Mouse (Mus musculus) MEL (cell line): ENCODE data around the gene Tas2r107. TPM values are rescaled to one million over a fixed set of nuclear protein-coding genes. Genes with fewer than 3 reads are reported as not detected.
"Not testable (repeated sequence)": the region's sequence is repeated elsewhere in the genome, so short reads cannot be mapped to it uniquely, and the experiment has no call there.

ENCODE experiments used
- DNase-seq: peaks from one replicate; pipeline ENCODE4 v3.0.0; 2011; ENCODE audit warnings: low read depth, low spot score
- H3K27ac ChIP-seq: 2 replicates; pipeline ENCODE4 v1.5.1; 2012; ENCODE audit warnings: low read depth, mild to moderate bottlenecking, control low read depth, low read length, moderate library complexity; ENCODE audit not compliant: control insufficient read depth
- H3K27me3 ChIP-seq, 2 experiments: fragments of 150-350 bp in 1 of 2; sonication (generic) in 1 of 2; 2 replicates each; pipeline ENCODE4 v1.6.1; 2012; ENCODE audit warnings: low read length in 2 of 2, mild to moderate bottlenecking in 2 of 2, improper control_type of control experiment in 1 of 2, moderate library complexity in 1 of 2; ENCODE audit not compliant: insufficient read depth in 2 of 2, control insufficient read depth in 1 of 2
- H3K36me3 ChIP-seq, 2 experiments: 2 replicates each; pipeline ENCODE4 v1.6.1; 2012 to 2014; ENCODE audit warnings: low read length in 2 of 2, improper control_type of control experiment in 1 of 2, inconsistent platforms in 1 of 2, mild to moderate bottlenecking in 1 of 2; ENCODE audit not compliant: insufficient read depth in 2 of 2, control insufficient read depth in 1 of 2
- H3K4me1 ChIP-seq, 2 experiments: fragments of 150-350 bp in 1 of 2; sonication (generic) in 1 of 2; 2 replicates each; pipeline ENCODE4 v1.6.1; 2012; ENCODE audit warnings: low read length in 2 of 2, improper control_type of control experiment in 1 of 2, mild to moderate bottlenecking in 1 of 2; ENCODE audit not compliant: insufficient read depth in 2 of 2, control insufficient read depth in 1 of 2
- H3K4me3 ChIP-seq, 2 experiments: fragments of 150-350 bp in 1 of 2; sonication (generic) in 1 of 2; 2 replicates each; pipeline ENCODE4 v1.5.1; 2012; ENCODE audit warnings: low read depth in 2 of 2, low read length in 2 of 2, mild to moderate bottlenecking in 2 of 2, moderate library complexity in 2 of 2, control low read depth in 1 of 2, improper control_type of control experiment in 1 of 2; ENCODE audit not compliant: control insufficient read depth in 1 of 2, insufficient read depth in 1 of 2
- H3K79me2 ChIP-seq: 2 replicates; pipeline ENCODE4 v1.6.1; 2012; ENCODE audit warnings: mild to moderate bottlenecking, low read length, moderate library complexity; ENCODE audit not compliant: control insufficient read depth, poor library complexity, insufficient read depth
- H3K9ac ChIP-seq: 2 replicates; pipeline ENCODE4 v1.6.1; 2012; ENCODE audit warnings: low read depth, mild to moderate bottlenecking, control low read depth, low read length, moderate library complexity; ENCODE audit not compliant: control insufficient read depth, poor library complexity, severe bottlenecking
- H3K9me3 ChIP-seq: fragments of 150-350 bp; sonication (generic); replicated peaks from 2 replicates; pipeline ENCODE4 v1.6.1; 2012; ENCODE audit warnings: mild to moderate bottlenecking, low read length, improper control_type of control experiment, moderate library complexity; ENCODE audit not compliant: insufficient read depth
- BHLHE40 ChIP-seq: IDR thresholded peaks from 2 replicates; pipeline ENCODE4 v1.6.1; 2012; ENCODE audit warnings: low read depth, mild to moderate bottlenecking, inconsistent platforms, low read length, improper control_type of control experiment, borderline replicate concordance
- CTCF ChIP-seq, 3 experiments: IDR thresholded peaks in 2 of 3; conservative IDR thresholded peaks in 1 of 3; 2 replicates each; pipeline ENCODE4 v1.5.1; 2011 to 2012; ENCODE audit warnings: low read length in 3 of 3, low read depth in 2 of 3, mild to moderate bottlenecking in 2 of 3, improper control_type of control experiment in 1 of 3, inconsistent platforms in 1 of 3, mixed read lengths in 1 of 3, moderate library complexity in 1 of 3; ENCODE audit not compliant: control insufficient read depth in 1 of 3, insufficient read depth in 1 of 3, poor library complexity in 1 of 3, severe bottlenecking in 1 of 3
- ETS1 ChIP-seq: IDR thresholded peaks from 2 replicates; pipeline ENCODE4 v1.6.1; 2012; ENCODE audit warnings: low read depth, mild to moderate bottlenecking, inconsistent platforms, low read length, improper control_type of control experiment, moderate library complexity
- GABPA ChIP-seq: IDR thresholded peaks from 2 replicates; pipeline ENCODE4 v1.6.1; 2012; ENCODE audit warnings: low read depth, mild to moderate bottlenecking, inconsistent platforms, low read length, improper control_type of control experiment, moderate library complexity
- GATA1 ChIP-seq: IDR thresholded peaks from 2 replicates; pipeline ENCODE4 v1.6.1; 2011; ENCODE audit warnings: low read depth, low read length, improper control_type of control experiment
- HCFC1 ChIP-seq: IDR thresholded peaks from 2 replicates; pipeline ENCODE4 v1.6.1; 2012; ENCODE audit warnings: low read depth, mild to moderate bottlenecking, inconsistent platforms, low read length, improper control_type of control experiment, moderate library complexity
- MAZ ChIP-seq: IDR thresholded peaks from 2 replicates; pipeline ENCODE4 v1.6.1; 2012; ENCODE audit warnings: low read depth, mild to moderate bottlenecking, inconsistent platforms, low read length, improper control_type of control experiment
- MXI1 ChIP-seq: IDR thresholded peaks from 2 replicates; pipeline ENCODE4 v1.6.1; 2011; ENCODE audit warnings: mild to moderate bottlenecking, low read depth, low read length, improper control_type of control experiment
- NRF1 ChIP-seq: IDR thresholded peaks from 2 replicates; pipeline ENCODE4 v1.6.1; 2014; ENCODE audit warnings: low read depth, mild to moderate bottlenecking, inconsistent platforms, low read length, improper control_type of control experiment, moderate library complexity; ENCODE audit not compliant: poor library complexity, insufficient read depth, severe bottlenecking
- POLR2AphosphoS2 ChIP-seq: IDR thresholded peaks from 2 replicates; pipeline ENCODE4 v1.6.1; 2011; ENCODE audit warnings: low read length, improper control_type of control experiment
- SIN3A ChIP-seq: IDR thresholded peaks from 2 replicates; pipeline ENCODE4 v1.6.1; 2012; ENCODE audit warnings: low read length, improper control_type of control experiment, inconsistent platforms
- SMC3 ChIP-seq: IDR thresholded peaks from 2 replicates; pipeline ENCODE4 v1.6.1; 2011; ENCODE audit warnings: low read depth, low read length, improper control_type of control experiment
- TAL1 ChIP-seq: IDR thresholded peaks from 2 replicates; pipeline ENCODE4 v1.6.1; 2012; ENCODE audit warnings: mild to moderate bottlenecking, inconsistent platforms, low read length, moderate library complexity, mixed read lengths
- TBP ChIP-seq: IDR thresholded peaks from 2 replicates; pipeline ENCODE4 v1.8.0; 2011; ENCODE audit warnings: low read depth, low read length, improper control_type of control experiment
- TCF12 ChIP-seq: IDR thresholded peaks from 2 replicates; pipeline ENCODE4 v1.6.1; 2014; ENCODE audit warnings: low read depth, mild to moderate bottlenecking, inconsistent platforms, low read length, improper control_type of control experiment, moderate library complexity
- ZKSCAN1 ChIP-seq: IDR thresholded peaks from 2 replicates; pipeline ENCODE4 v1.6.1; 2012; ENCODE audit warnings: low read depth, mild to moderate bottlenecking, inconsistent platforms, low read length, improper control_type of control experiment, moderate library complexity
- ZMIZ1 ChIP-seq: IDR thresholded peaks from 2 replicates; pipeline ENCODE4 v1.6.1; 2012; ENCODE audit warnings: low read depth, mild to moderate bottlenecking, inconsistent platforms, low read length, improper control_type of control experiment, moderate library complexity
- polyA plus RNA-seq, 2 experiments: library from polyadenylated mRNA; stranded (reverse) in 1 of 2; unstranded in 1 of 2; fragments of >175 nt in 1 of 2; fragments of >200 nt in 1 of 2; gene quantifications; 2 replicates each; pipeline versions ENCODE4 v1.2.1 to v1.2.4; 2012; ENCODE audit warnings: low replicate concordance in 2 of 2, low read depth in 1 of 2; ENCODE audit not compliant: insufficient read length in 2 of 2, insufficient read depth in 1 of 2, missing spikeins in 1 of 2
- total RNA-seq: library from RNA; depleted of rRNA; stranded (reverse); fragments of 300-350 nt; gene quantifications from 2 replicates; pipeline ENCODE4 v1.2.3, GENCODE M21; 2012; rRNA removed

The Tas2r107 gene
- total and polyA plus RNA-seq, 3 experiments = not detected

DNA sequence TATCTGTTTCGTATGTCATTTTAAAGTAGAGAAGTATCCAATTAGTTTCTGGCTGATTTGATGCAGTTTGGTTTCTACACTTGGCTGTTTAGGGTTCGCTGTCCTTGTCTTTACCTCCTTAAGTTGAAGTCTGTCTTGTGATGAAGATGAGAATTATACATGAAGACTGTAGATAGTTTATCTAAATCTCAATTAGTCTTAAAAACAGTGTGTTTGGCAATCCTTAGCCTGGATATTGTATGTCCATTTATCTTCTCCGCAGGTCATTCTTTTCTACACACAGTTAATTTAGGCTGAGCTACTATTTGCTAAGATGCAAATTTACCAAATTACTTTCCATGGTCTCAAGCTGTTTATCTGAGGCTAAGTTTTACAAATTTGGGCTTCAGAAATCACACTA is 29.1 kb downstream of the Tas2r107 start, which contains the start of gene Tas2r130:
Gene Tas2r130 (minus strand): TSS at position 101 of the 400 bp plus-strand sequence.
- TF ChIP-seq ZMIZ1 (no peak), MAZ (no peak), POLR2AphosphoS2 (no peak), ETS1 (no peak), HCFC1 (no peak), SIN3A (no peak), MXI1 (no peak), BHLHE40 (no peak), TBP (no peak), SMC3 (no peak), GATA1 (no peak), ZKSCAN1 (no peak), GABPA (no peak), TCF12 (no peak), TAL1 (no peak), CTCF (IDR thresholded peaks at IDR 0.05 in 2 of 3, conservative IDR thresholded peaks at IDR 0.05 in 1 of 3; ENCODE audit: control insufficient read depth in 1 of 3, insufficient read depth in 1 of 3, low read depth in 2 of 3, low read length in 3 of 3, poor library complexity in 1 of 3, severe bottlenecking in 1 of 3) (no peak), NRF1 (no peak)
- no peaks in the 10 kb centered on the region for H3K36me3 ChIP-seq
- H3K4me1 ChIP-seq = no peaks in the 10 kb centered on the region
- DNase-seq = no peak
- H3K9me3 ChIP-seq = no peaks in the 10 kb centered on the region
- no peak within 1 kb of the TSS for H3K27ac ChIP-seq
- no peaks in the 10 kb centered on the region for H3K79me2 ChIP-seq
- H3K27me3 ChIP-seq = no peaks in the 10 kb centered on the region
- H3K9ac ChIP-seq = no peak within 1 kb of the TSS
- H3K4me3 ChIP-seq = no peak within 1 kb of the TSS

DNA sequence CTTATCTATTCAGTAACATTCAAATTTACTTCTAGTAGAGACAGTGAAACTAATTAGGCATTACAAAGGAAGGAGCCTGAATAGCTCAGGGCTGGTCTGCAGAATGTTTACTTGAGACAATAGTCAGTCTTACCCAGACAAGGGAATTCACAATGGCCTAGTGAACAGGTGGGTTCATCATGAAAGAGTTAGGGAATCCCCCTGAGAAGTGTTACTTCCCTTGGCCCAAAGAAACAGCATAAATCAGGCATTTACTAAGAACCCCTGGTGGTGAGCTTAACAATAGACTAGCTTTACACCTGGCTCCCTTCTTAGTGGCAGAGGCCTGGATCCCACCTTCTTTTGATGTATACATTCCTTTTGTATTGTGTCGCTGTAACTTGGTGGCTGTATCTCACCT is 50.0 kb downstream of the Tas2r107 start:
- not testable (repeated sequence) for H3K9ac ChIP-seq, H3K4me1 ChIP-seq, H3K79me2 ChIP-seq, H3K4me3 ChIP-seq, H3K27ac ChIP-seq, H3K27me3 ChIP-seq, H3K9me3 ChIP-seq, DNase-seq, H3K36me3 ChIP-seq

Other genes starting within 250 kb of the Tas2r107 start
- not detected in 2 replicates for gene 5430401F13Rik, start 173.7 kb downstream of the Tas2r107 start, total RNA-seq
- not detected for gene 5430401F13Rik, start 173.7 kb downstream of the Tas2r107 start, polyA plus RNA-seq
- gene Gm6619, start 173.7 kb downstream of the Tas2r107 start, total RNA-seq = not detected in 2 replicates
- gene Gm6619, start 173.7 kb downstream of the Tas2r107 start, polyA plus RNA-seq = not detected
- not detected in 2 replicates for gene Tas2r130, start 29.2 kb downstream of the Tas2r107 start, total RNA-seq
- gene Tas2r130, start 29.2 kb downstream of the Tas2r107 start, polyA plus RNA-seq = not detected
- not detected in 2 replicates for gene Tas2r106, start 18.7 kb upstream of the Tas2r107 start, total RNA-seq
- not detected for gene Tas2r106, start 18.7 kb upstream of the Tas2r107 start, polyA plus RNA-seq
- not detected in 2 replicates for gene Tas2r104, start 25.6 kb upstream of the Tas2r107 start, total RNA-seq
- not detected for gene Tas2r104, start 25.6 kb upstream of the Tas2r107 start, polyA plus RNA-seq
- not detected in 2 replicates for gene Tas2r105, start 27.3 kb upstream of the Tas2r107 start, total RNA-seq
- not detected for gene Tas2r105, start 27.3 kb upstream of the Tas2r107 start, polyA plus RNA-seq
- not detected in 2 replicates for gene Tas2r114, start 29.9 kb upstream of the Tas2r107 start, total RNA-seq
- gene Tas2r114, start 29.9 kb upstream of the Tas2r107 start, polyA plus RNA-seq = not detected